Mouse (Mus musculus) right cerebral cortex, postnatal 36 days (tissue): ENCODE results near the gene Tradd.
A peak's percentile ranks its signal among the peaks of the same experiment; 100 is the strongest.
"Not testable (repeated sequence)": the region's sequence is repeated elsewhere in the genome, so short reads cannot be mapped to it uniquely, and the experiment has no call there.

ENCODE experiments used
- DNase-seq, 2 experiments: peaks; one replicate each; pipeline ENCODE4 v3.0.0; 2022; ENCODE audit warnings: low spot score in 2 of 2, mixed read lengths in 1 of 2

Gene Tradd

GRCm38 (mm10) chr8:105295256-105295655 lies 30.8 kb upstream of the Tradd start:
- DNase-seq, result no peak

GRCm38 (mm10) chr8:105294776-105295175 lies 30.4 kb upstream of the Tradd start:
- DNase-seq, result no peak

- DNase-seq, result no peak
Observed at GRCm38 (mm10) chr8:105293405-105293804, 29.0 kb upstream of the Tradd start.

DNA sequence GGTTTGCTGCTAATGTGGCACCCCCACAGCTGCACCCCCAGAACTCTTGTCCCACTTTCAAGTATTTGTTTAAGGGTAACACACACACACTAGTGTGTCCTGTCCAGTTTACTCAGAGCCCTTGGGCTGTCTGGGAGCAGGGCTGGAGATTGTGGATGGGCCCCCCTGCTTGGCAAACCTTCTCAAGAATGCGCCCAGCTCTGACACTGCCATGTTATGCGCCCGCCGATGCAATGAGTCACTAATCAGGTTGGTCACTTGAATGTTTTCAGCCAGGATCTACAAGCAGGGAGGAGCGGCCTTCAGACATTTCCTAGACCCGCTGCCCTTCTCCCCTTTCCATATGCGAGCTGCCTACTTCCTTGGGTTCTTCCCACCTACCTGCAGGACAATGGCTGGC lies 28.1 kb upstream of the Tradd start:
- no peak for DNase-seq

DNA sequence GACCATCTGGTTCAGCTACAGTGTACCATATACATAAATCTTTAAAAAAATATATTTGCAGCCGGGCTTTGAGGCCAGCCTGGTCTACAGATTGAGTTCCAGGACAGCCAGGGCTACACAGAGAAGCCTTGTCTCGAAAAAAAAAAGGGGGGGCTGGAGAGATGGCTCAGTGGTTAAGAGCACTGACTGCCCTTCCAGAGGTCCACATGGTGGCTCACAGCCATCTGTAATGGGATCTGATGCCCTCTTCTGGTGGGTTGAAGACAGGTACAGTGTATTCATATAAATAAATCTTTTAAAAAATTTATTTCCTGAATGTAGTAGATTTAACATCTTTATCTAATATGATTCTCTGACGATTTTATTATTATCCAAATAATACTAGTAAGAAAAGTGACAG lies 27.4 kb upstream of the Tradd start:
- not testable (repeated sequence) for DNase-seq

GRCm38 (mm10) chr8:105291364-105291763 lies 27.0 kb upstream of the Tradd start:
- DNase-seq, result not testable (repeated sequence)

- DNase-seq, result no peak
Observed at GRCm38 (mm10) chr8:105290554-105291314, 26.3 kb upstream of the Tradd start.

DNA sequence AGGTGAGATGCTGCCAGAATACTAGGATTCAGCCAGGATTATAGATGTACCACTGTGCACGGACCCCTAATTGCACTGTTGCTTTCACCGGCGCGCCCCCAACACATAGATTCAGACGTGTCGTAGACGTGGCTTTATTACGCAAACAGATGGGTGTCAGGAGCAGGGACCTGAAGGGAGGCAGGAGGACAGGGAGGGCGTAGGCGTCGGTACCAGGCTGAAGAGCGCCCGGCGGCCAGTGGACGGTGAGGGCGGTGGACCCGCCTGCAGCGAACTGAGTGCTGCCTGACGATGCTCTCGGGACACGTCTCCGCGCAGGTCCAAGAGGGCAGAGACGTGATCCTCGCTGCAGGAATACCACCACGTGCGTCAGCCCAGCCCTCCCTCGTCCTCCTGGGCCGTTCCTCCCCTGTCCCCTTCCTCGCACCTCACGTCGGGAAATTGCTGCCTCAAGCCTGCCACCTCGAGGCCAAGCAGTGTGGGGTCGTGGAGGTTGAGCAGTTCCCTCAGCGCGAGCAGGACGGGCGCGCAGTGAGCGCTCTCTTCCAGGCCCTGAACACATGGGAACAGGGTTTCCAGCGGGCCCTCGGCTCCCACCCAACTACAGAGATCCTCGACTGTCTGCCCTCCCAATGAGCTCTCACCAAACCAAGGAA lies 25.5 kb upstream of the Tradd start, which contains the start of gene 4931428F04Rik:
Gene 4931428F04Rik, minus strand, starts transcription at position 60 of the 656 bp plus-strand sequence.
- no peak for DNase-seq

GRCm38 (mm10) chr8:105288958-105289732 lies 24.7 kb upstream of the Tradd start:
- peak; percentile 92 for DNase-seq

DNA sequence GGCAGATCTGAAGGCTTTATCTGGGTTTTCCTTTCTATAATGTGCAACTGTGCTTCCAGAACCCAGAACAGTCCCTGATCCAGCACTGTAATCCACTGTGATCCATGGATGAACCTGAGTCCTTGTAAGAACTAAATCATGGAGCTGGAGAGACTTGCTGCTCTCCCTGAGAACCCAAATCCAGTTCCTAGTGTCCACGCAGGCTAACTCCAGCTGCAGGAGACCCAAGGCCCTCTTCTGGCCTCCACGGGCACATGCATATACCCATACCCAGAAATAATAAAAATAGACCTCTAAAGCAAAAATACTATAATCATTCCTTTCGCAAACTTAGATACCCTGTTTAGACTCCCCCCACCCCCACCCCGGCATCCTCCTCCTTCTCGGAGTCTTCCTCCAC lies 23.8 kb upstream of the Tradd start:
- no peak for DNase-seq

- DNase-seq, result no peak
Observed at GRCm38 (mm10) chr8:105286907-105287306, 22.5 kb upstream of the Tradd start.

DNA sequence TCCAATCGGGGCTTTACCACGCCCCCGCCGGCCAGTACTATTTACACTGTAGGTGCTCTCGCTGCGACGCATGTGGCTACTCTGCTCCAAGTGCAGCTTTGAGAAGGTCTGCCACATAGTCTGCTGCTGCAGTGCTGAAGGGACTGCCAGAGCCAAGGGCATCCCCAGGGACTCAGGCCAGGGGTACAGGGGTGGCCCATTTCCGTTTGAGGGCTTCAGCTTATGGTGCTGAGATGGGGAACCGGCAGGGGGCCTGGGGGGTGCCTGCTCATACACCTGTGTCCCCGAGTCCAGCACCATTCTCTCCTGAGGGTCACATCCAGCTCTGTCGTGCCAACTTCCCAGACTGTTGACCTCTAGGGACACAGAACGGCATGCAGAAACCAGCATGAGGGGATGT lies 21.1 kb upstream of the Tradd start:
- no peak for DNase-seq

- DNase-seq, result no peak
Observed at GRCm38 (mm10) chr8:105283074-105283473, 18.7 kb upstream of the Tradd start.

GRCm38 (mm10) chr8:105282239-105282638 lies 17.8 kb upstream of the Tradd start:
- no peak for DNase-seq

DNA sequence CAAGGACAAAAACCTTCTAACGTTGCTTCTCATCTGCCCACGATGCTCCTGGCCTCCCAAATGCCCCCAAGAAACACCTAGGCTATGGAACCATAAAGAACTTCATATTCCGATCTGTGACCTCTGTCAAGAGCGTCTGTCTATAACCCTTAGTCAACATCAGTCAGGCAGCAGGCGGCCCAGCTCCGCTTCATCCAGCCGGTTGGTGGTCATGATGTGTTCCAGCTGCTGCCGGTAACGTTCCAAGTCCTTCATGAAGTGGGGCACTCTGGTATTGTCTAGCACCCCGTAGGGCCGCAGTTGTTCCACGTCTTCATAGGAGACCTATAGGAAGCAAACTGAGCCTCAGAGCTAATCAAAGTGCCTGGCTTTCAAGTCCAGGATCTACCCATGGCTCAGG lies 17.4 kb upstream of the Tradd start:
- DNase-seq, result no peak

DNA sequence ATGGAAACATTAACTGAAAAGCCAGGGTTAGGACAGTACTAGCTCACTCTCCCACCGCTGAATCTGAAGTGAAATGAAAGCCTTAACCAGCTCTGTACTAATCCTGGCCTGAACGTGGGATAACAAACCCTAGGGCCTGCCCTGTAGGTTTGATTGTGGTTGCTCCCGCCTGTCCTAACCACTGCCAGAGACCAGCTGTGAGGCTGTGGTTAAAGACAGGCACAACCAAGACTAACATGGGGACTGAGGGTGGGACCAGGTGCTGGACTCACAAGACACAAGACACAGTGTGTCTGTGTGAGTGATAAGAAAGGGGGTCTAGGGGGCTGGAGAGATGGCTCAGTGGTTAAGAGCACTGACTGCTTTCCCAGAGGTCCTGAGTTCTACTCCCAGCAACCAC lies 16.2 kb upstream of the Tradd start:
- no peak for DNase-seq

- peak; percentile 82 to 83 for DNase-seq
Observed at GRCm38 (mm10) chr8:105278911-105279334, 14.5 kb upstream of the Tradd start.

DNA sequence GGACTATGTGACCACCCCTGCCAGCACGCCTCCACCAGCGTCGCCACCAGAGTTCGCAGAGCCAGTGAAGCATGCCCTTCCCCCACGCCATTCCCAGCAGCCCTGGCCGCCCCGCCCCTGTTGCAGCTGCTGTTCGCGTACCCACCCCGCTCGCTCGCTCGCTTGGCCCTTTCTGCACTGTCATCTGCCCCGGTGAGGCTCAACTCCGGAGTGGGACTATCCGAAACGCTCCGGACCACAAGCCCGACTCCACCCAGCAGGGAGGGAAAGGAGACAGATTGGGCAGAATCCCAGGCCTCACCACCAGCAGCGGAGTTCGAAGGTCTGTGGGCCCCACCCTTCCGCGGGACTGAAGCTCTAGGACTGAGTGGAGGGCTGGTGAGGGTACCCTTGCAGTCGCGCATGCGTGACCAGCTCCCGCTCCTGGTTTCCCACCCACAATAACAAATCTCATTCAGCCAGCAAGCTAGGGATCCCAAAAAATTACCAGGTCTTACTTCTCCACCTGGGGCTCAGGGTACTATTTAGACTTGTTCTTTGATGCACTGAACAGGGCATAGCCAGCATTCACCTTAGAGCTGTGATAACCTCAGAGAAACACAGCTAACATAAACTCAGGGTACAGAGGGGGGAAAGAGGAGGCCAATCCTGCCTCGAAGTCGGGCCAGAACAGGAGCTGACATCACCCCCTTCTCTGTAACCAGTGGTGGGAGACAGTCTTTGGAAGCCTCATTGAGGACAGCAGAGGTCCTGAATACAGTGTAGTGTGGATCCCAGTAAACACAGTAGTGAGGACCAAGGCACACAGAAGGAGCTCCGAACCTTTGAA lies 12.1 kb upstream of the Tradd start:
- DNase-seq, result no peak

DNA sequence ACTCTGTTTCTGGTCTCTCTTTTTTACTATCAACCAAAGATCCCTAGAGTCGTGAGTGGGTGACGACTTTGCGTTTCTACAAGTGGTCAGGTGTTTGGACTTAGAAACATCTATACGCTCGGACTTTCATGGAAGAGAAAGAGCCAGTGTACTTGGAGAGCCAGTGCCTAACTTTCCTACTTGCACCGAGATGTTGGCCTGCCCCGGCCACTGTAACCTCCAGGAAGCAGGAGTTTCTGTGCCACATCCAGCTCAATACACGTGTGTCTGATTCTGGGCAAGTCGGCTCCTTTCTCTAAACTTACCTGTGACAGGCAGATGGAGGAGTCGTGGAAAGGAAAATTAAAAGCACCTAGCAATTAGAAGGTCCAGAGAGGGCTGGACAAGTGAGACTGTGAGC lies 11.4 kb upstream of the Tradd start, which contains the start of gene Nol3:
Gene Nol3, plus strand, starts transcription at position 301 of the 400 bp plus-strand sequence.
- no peak for DNase-seq

DNA sequence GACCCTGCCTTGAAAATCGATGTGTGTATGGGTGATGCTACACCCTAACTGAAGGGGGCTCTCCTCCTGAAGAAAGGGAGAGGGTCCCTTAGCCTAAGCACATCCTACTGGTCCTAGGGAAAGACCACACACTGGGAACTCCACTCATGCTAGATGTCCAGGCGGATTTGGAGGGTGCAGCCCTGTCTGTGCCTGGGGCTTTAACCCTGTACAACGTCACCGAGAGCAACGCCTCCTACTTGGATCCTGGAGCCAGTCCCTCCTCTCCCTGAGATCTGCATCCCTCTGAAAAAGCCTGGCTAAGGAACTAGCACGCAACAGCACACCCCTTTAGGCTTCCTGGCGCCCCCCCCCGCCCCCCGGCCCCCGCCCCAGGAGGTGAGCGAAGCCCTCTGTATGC lies 11.0 kb upstream of the Tradd start:
- no peak for DNase-seq

- DNase-seq, result no peak
Observed at GRCm38 (mm10) chr8:105270916-105271186, 6.4 kb upstream of the Tradd start.
